Mouse (Mus musculus) hindlimb bud, embryonic 11.5 days (tissue): ENCODE measurements around the gene H2al1n.
"Not testable (repeated sequence)": the region's sequence is repeated elsewhere in the genome, so short reads cannot be mapped to it uniquely, and the experiment has no call there.

ENCODE experiments used
- DNase-seq: peaks from one replicate; pipeline ENCODE4 v3.0.0-alpha.2; 2012; ENCODE audit warnings: low read depth, low spot score; ENCODE audit errors: extremely low spot score

H2al1n gene

DNA sequence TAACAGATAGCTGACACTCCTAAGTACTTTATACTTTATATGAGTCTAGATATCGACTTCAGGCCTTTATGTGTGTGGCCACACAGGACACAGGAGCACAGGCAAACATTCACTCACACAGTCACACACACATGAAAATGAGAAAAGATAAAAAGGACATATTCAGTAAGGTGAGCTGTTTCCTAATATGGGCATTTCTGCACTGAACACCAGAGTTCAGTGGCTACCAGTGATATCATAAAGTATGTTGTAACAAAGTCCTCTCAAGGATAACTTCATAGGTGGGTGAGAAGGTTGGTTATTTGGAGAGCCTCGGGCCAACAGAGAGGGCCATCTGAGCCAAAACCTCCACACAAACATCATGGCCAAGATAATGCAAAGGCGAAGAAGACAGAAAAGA is at the start of gene H2al1n:
Gene H2al1n, plus strand, starts transcription at position 301 of the 400 bp plus-strand sequence.
- DNase-seq = not testable (repeated sequence)

DNA sequence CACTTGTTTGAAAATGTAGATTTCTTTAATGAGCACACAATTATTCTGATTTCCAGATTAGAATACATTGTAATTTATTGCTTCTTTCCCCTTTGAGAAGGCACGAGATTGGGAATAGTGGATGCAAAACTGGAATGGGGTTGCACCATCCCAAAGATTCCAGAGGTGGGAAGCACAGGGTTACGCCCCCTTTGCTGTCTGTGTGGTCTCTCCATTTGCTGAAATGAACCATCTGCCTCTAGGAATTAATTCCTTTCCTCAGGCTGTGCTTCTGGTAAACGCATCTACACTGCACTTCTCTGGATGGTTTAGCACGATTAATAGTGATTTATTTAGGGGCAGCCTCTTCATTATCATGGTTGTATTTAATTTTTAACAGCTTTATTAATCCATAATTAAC is 11.7 kb upstream of the H2al1n start:
- DNase-seq = no peak

DNA sequence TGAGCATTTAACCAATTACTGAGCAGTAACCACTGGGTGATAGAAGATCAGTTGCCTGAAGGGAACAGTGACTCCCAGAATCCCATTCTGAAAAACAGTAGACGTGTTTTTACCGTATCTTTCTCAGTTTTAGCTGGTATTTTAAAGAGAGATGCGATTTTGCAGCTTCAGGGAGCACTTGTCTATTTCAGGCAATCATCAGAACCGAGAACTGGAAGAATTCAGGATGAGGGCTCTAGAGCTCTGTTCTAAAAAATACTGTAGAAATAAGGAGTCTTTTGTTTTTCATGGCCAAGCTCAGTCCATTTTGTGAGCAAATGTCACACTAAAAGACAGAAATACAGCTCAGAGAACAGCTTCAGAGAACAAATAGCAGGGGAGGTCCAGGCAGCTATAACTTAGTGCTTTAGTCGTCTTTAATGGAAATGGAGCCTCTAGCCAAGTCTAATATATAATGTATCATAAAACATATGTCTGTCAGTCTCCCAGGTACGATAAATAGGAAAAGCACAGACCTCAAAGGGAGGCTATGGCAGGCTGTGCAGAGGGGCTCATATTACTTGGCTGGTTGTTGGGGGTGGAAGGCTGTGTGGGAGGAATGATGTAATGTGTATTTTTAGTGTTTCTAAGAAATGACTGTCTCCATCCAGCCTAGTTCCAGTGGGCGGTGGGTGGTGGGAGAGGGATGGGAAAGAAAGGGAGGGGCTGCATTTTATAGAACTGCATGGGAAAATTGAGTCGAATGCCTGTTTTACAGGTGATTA is 4.7 kb upstream of the H2al1n start:
- no peak for DNase-seq

DNA sequence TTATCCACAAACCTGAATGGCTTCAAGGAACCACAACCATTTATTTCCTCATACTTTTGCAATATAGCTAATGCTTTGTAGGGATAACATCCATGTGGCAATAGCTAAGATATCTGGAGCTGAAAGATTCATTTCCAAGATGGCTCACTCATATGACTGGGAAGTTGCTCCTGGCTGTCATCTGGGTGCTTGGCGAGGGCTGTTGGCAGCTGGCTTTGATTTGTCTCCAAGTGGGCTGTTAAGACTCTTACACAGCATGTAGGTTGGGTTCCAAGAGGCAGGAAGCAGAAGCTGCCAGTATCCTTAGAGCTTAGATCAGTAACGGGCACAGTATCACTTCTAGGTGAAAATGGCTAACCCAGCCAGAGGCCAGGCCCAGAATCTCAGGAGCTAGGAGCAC is 18.3 kb downstream of the H2al1n start:
- no peak for DNase-seq

DNA sequence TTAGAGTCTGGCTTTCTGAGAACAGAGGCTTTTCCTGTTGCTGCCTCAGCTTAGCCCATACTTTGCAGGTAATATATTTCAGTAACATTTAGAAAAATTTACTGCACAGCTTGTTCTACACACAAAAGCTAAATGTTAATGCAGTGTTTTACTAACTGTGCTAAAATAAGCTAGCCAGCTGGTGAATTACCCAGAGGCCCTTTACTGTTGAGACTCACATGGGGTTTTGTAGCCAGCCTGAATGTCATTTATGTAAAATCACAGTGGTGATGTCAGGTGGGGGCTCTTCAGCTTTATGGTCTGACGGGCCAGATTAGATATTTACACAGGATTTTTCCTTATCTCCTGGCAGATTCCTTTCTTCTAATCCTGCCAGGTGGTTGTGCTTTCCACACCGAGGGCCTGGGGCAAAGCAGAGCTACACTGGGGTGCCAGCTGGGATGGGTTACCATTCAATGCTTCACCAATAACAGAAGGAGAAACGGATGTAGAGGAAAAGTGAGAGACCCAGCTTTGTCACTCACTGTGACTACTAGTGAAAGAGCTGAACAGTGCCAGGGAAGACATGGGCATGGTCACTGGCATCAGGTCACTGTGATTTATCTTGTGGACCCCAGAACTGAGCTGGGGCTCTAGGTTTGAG is 48.8 kb downstream of the H2al1n start:
- no peak for DNase-seq
